Mouse (Mus musculus) erythroblast, embryonic 14.5 days (primary cell): ENCODE measurements around the gene Npepl1.

ENCODE experiments used
- GATA1 ChIP-seq: IDR thresholded peaks from 2 replicates; pipeline ENCODE4 v1.6.1; 2012; ENCODE audit warnings: low read length, inconsistent platforms, mixed read lengths
- TAL1 ChIP-seq: IDR thresholded peaks from 3 replicates; pipeline ENCODE4 v1.6.1; 2012; ENCODE audit warnings: low read length, inconsistent platforms, mixed read lengths

GRCm38 (mm10) chr2:174067793-174068419 lies 42.2 kb upstream of the Npepl1 start:
- TF ChIP-seq GATA1 (no peak), TAL1 (no peak)
